Mouse (Mus musculus) limb, embryonic 12.5 days (tissue): ENCODE results near the gene Epn3. TPM values are rescaled to one million over a fixed set of nuclear protein-coding genes. Genes with fewer than 3 reads are reported as not detected.

Experiments
- ATAC-seq: fragments of 200-750 bp; cut with Nextera tagmentation; 2 replicates; pipeline ENCODE4 v1.8.0; 2017; ENCODE audit warnings: low read depth, moderate TSS enrichment; ENCODE audit not compliant: insufficient number of reproducible peaks, insufficient read depth, low FRiP score, low TSS enrichment
- H3K27ac ChIP-seq: fragments of 300-500 bp; sonication (generic); 2 replicates; pipeline ENCODE4 v1.5.1; 2016; ENCODE audit warnings: mild to moderate bottlenecking, moderate library complexity
- H3K27me3 ChIP-seq: fragments of 300-500 bp; sonication (generic); 2 replicates; pipeline ENCODE4 v1.6.1; 2016; ENCODE audit warnings: mild to moderate bottlenecking, moderate library complexity
- H3K36me3 ChIP-seq: fragments of 300-500 bp; sonication (generic); 2 replicates; pipeline ENCODE4 v1.6.1; 2016; ENCODE audit warnings: mild to moderate bottlenecking, moderate library complexity
- H3K4me1 ChIP-seq: fragments of 300-500 bp; sonication (generic); replicated peaks from 2 replicates; pipeline ENCODE4 v1.6.1; 2016
- H3K4me2 ChIP-seq: fragments of 300-500 bp; sonication (generic); 2 replicates; pipeline ENCODE4 v1.6.1; 2016; ENCODE audit warnings: mild to moderate bottlenecking, moderate library complexity
- H3K4me3 ChIP-seq: fragments of 300-500 bp; sonication (generic); replicated peaks from 2 replicates; pipeline ENCODE4 v1.5.1; 2016; ENCODE audit warnings: mild to moderate bottlenecking
- H3K9ac ChIP-seq: fragments of 300-500 bp; sonication (generic); replicated peaks from 2 replicates; pipeline ENCODE4 v1.6.1; 2016; ENCODE audit warnings: mild to moderate bottlenecking, moderate library complexity
- H3K9me3 ChIP-seq: fragments of 300-500 bp; sonication (generic); 2 replicates; pipeline ENCODE4 v1.6.1; 2016; ENCODE audit warnings: mild to moderate bottlenecking, moderate library complexity
- WGBS: fragments of 180-500 bp; shearing (Covaris S2); methylation state at CpG from one replicate; pipeline ENCODE4 v1.1.7; 2016; 5-methylcytosine and 5-hydroxymethylcytosine counted together
- polyA plus RNA-seq: library from polyadenylated mRNA; unstranded; fragments of >200 nt; fragmentation: Nextera tagmentation; extraction: Ambion mirVana; gene quantifications from 2 replicates; pipeline ENCODE4 v1.2.1, GENCODE M21; 2016

Epn3 gene
- polyA plus RNA-seq, 1 experiment from 2014 or later, result 2.8 TPM

DNA sequence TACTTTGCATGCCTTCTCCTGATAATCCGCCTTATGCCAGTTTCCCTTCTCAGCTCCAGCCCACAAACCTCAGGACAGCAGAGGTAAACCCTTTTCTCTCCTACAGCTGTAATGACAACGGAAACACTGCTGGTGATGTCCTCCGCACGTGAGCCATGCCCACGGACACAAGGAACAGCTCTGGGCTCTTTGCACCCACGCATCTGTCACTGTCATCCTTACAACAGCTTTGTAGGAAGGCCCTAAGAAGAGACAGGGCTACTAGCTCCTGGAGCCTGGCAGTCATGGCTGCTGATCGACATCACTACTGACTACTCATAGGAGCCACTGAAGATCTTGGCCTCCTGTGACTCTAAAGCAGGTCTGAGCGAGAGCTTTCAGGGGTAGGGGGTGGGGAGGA, 33.4 kb upstream of the Epn3 start:
- WGBS, result 76% methylated on average over 8 of the region's 8 CpGs
- no peak overlapping the region for H3K4me2 ChIP-seq

DNA sequence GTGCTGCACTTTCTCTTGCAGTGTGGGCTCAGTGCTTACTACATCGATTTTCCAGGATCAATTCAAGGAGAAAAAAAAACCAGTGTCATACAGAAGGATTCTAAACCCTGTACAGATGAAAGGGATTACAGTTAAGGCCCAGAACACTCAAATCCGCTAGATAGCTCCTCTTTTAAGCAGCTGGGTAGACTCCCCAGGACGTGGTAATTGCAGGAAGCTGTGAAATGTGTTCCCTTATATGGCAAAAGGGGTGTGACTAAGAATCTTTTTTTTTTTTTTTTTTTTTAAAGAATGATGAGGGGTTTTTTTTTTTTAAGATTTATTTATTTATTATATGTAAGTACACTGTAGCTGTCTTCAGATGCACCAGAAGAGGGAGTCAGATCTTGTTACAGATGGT, 29.1 kb upstream of the Epn3 start:
- H3K4me3 ChIP-seq, result no peak overlapping the region
- H3K27me3 ChIP-seq, result no peaks in the 10 kb centered on the region
- no peak overlapping the region for H3K9ac ChIP-seq
- ATAC-seq, result no peak
- WGBS, result 43% methylated on average over 3 of the region's 3 CpGs
- no peak overlapping the region for H3K27ac ChIP-seq
- no peaks in the 10 kb centered on the region for H3K36me3 ChIP-seq
- H3K4me2 ChIP-seq, result no peak overlapping the region
- no peaks in the 10 kb centered on the region for H3K9me3 ChIP-seq
- peaks cover 27% of the 10 kb centered on the region for H3K4me1 ChIP-seq

More for the DNA sequence above, 33.4 kb upstream of the Epn3 start:
- Histone ChIP-seq H3K9me3 (no peaks in the 10 kb centered on the region; the same call in 1 of the 2 replicates), H3K4me1 (peaks cover 10% of the 10 kb centered on the region; the same call in 1 of the 2 replicates), H3K36me3 (no peaks in the 10 kb centered on the region), H3K27ac (no peak overlapping the region), H3K4me3 (no peak overlapping the region), H3K9ac (no peak overlapping the region), H3K27me3 (no peaks in the 10 kb centered on the region)
- ATAC-seq, result no peak

DNA sequence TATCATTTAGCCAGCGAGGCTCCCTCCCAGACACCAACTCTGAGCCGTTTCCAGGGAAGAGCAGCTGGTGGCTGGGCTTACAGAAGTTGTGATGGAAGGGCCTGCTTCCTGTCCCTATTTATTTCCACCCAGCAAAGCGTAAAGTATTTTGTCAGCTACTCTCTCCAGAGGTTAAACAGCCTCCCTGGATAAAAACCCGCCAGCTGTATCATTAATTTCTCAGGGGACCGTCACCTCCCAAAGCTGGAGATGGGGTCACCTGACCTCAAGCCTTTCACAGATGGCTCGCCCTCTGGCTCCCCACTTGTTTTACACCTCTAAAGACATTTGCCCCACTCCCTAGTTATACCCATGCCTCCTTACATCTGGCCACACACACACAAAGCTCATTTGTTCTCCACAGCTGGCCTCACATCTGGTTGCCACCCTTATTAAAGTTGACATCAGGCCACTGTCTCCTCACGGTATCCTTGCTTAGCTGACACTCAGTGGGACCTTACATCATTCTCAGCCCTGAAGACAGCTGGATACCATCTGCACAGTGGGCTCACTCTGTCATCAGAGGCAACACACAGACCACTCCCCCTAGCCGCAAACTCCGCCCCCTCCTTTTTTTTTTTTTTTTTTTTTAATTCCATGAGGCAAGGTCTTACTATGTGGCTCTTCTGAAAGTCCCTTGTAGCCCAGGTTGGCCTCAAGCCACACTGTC, 26.6 kb upstream of the Epn3 start:
- Histone ChIP-seq H3K27ac (peak overlapping the region; percentile 45), H3K4me1 (peaks cover 27% of the 10 kb centered on the region), H3K36me3 (no peaks in the 10 kb centered on the region), H3K9ac (no peak overlapping the region), H3K4me3 (no peak overlapping the region), H3K9me3 (no peaks in the 10 kb centered on the region), H3K27me3 (no peaks in the 10 kb centered on the region), H3K4me2 (no peak overlapping the region)
- ATAC-seq, result peak; percentile 39; the same call in 1 of the 2 replicates
- 19% methylated on average over 9 of the region's 9 CpGs for WGBS

DNA sequence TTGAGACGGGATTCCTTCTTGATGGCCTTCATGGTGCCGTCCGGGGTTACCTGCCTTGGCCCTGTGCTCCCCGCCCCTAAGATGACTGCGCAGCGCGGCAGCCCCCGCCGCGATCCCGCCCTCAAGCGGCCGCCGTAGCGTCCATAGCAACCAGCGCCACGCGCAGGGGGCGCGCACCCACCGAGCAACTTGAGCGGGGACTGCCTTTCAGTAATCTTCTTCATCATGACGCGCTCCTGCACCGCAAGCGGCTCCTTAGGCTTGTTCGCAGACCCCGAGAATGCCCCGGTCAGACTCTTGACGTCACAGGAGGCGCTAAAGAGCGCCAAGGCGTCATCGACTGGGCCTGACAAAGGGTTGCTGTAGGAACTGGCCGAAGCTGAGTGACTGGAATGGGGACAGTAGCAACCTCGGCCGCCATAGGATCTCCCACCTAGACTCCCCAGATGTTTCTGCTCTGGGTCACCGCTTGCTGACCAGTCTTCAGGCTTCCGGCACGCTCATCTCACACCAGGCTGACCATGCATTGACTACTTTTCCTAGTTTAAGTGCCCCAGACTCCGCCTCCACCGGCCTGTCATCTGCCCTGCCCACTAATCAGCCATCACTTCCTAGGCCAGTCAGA, 21.6 kb upstream of the Epn3 start, which contains the start of gene Mycbpap:
Mycbpap (minus strand) TSS at position 524 of the 625 bp plus-strand sequence.
- WGBS, result under 1% methylated on average over 42 of the region's 42 CpGs
- Histone ChIP-seq H3K27ac (no peak within 1 kb of the TSS), H3K36me3 (no peaks in the 10 kb centered on the region), H3K4me3 (peak within 1 kb of the TSS; percentile 61), H3K27me3 (no peaks in the 10 kb centered on the region), H3K9ac (peak within 1 kb of the TSS; percentile 66), H3K4me1 (peaks cover 16% of the 10 kb centered on the region), H3K4me2 (peak within 1 kb of the TSS; percentile 87), H3K9me3 (no peaks in the 10 kb centered on the region)
- peak; percentile 65; the same call in 1 of the 2 replicates for ATAC-seq

DNA sequence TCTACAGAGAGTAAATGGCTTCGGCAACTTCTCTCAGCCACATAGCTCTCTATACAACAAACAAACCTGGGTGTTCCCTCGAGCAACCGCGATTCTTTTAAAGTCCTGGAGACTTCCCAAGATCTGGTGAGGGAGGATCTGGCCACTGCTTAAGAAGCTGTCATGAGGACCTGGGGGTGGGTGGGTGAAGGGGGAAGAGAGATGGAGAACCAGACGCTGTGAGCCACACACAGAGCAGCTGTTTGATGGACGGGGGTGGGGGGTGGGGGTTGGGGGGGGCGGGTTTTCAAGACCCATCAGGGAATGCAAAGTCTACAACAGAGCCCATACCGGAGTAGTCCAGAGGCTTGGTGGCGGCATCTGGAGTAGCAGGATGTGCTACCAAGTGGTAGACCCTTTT, 13.7 kb upstream of the Epn3 start:
- WGBS, result 55% methylated on average over 9 of the region's 9 CpGs
- Histone ChIP-seq H3K27me3 (no peaks in the 10 kb centered on the region), H3K27ac (0 out of 2 replicates have a peak overlapping the region, but pooled peaks have one; percentile 12), H3K36me3 (no peaks in the 10 kb centered on the region), H3K4me3 (no peak overlapping the region), H3K4me2 (no peak overlapping the region), H3K4me1 (peaks cover 5% of the 10 kb centered on the region; the same call in 1 of the 2 replicates), H3K9me3 (no peaks in the 10 kb centered on the region), H3K9ac (no peak overlapping the region)
- peak; percentile 56; the same call in 1 of the 2 replicates for ATAC-seq

DNA sequence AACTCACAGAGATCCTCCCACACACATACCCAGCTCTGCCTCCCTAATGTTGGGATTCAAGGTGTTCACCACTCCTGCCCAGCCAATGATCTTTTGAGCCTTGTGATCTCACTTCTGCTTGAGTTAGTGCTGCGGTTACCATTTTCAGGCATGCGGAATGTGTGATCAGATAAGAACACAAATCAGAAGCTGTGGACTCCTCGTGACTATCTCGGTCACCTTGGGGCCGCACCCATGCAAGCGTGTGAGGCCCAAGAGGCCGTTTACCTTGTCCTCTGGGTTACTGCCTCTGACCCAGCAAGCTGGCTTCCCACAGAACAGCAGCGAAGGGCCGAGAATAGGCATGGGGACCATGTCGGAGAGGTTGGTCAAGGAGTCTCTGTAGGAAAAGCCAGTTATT, 9.2 kb upstream of the Epn3 start:
- Histone ChIP-seq H3K4me3 (no peak overlapping the region), H3K36me3 (no peaks in the 10 kb centered on the region), H3K27ac (no peak overlapping the region), H3K27me3 (no peaks in the 10 kb centered on the region), H3K4me2 (no peak overlapping the region), H3K9me3 (no peaks in the 10 kb centered on the region), H3K4me1 (peaks cover 5% of the 10 kb centered on the region; the same call in 1 of the 2 replicates), H3K9ac (no peak overlapping the region)
- WGBS, result 91% methylated on average over 10 of the region's 10 CpGs
- no peak for ATAC-seq

DNA sequence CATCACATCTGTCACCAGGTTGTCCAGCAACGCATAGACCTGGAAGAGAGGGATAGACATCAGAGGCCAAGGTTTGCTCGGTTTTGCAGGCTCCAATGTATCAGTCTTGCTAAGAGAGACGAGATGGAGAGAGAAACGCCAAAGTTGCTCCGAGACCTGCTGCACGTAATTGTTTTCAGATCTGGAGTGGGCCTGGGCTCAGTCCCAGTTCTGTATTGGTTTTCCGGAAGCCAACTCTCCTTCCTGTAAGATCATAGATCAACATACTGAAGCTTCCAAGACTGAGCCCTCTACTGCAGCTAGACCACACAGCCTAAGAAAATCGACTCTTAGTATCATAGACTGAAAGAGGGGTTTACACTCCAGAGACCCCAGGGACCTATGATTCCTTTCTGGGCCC, 1.7 kb upstream of the Epn3 start:
- 87% methylated on average over 8 of the region's 8 CpGs for WGBS
- Histone ChIP-seq H3K9ac (no peak overlapping the region), H3K36me3 (no peaks in the 10 kb centered on the region), H3K4me1 (peaks cover 36% of the 10 kb centered on the region), H3K27ac (no peak overlapping the region), H3K4me2 (no peak overlapping the region), H3K4me3 (no peak overlapping the region), H3K9me3 (no peaks in the 10 kb centered on the region), H3K27me3 (no peaks in the 10 kb centered on the region; the same call in none of the 2 replicates)
- no peak for ATAC-seq

DNA sequence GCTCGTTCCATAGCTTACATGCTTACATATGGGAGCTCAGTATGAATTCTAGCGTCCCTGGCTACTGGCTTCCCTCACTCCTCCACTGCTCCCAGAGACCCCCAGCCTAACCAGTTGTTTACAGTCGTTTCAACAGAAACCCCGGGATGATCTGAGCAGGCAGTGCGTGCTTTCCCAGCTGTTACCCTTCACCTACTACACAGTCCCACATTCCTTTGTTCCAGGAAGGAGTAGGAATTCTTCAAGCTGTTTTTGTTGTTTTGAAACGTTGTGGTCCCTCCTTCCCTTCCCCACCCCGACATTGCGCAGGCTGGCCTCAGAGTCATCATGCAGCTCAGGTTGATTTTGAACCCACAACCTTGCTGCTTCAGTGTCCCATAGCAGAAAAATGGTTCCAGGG, 588 bp upstream of the Epn3 start:
- peak overlapping the region; percentile 78 for H3K4me2 ChIP-seq
- no peaks in the 10 kb centered on the region for H3K36me3 ChIP-seq
- peak overlapping the region; percentile 42; the same call in 1 of the 2 replicates for H3K4me3 ChIP-seq
- peaks cover 36% of the 10 kb centered on the region for H3K4me1 ChIP-seq
- no peaks in the 10 kb centered on the region for H3K9me3 ChIP-seq
- no peaks in the 10 kb centered on the region; the same call in none of the 2 replicates for H3K27me3 ChIP-seq
- peak overlapping the region; percentile 41; the same call in 1 of the 2 replicates for H3K27ac ChIP-seq
- H3K9ac ChIP-seq, result 0 out of 2 replicates have a peak overlapping the region, but pooled peaks have one; percentile 58
- 18% methylated on average over 8 of the region's 8 CpGs for WGBS
- no peak for ATAC-seq

DNA sequence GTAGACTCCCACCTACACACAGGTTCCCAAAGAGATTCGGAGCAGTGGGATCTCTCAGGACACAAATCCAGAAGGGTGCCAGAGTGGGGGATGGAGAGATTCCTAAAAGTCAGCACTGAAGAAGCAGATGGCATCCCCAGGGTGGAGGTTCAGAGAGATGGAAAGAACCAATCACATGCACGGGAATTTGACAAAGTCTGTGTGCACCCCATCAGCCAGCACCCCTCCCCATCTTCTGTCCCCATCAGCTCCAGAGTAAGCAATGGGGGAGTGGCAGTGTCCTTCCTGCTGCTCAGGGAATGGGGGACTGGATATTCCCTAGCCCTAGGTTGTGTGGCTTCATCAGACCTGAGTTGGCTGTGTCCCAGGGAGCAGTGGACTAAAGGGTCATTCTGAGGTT, 739 bp downstream of the Epn3 start:
- 13% methylated on average over 2 of the region's 2 CpGs for WGBS
- peak; percentile 39; the same call in 1 of the 2 replicates for ATAC-seq
- Histone ChIP-seq H3K4me3 (peak overlapping the region; percentile 42), H3K36me3 (no peaks in the 10 kb centered on the region), H3K27ac (peak overlapping the region; percentile 72; the same call in 1 of the 2 replicates), H3K4me1 (peaks cover 36% of the 10 kb centered on the region), H3K9me3 (no peaks in the 10 kb centered on the region), H3K9ac (peak overlapping the region; percentile 58; the same call in 1 of the 2 replicates), H3K4me2 (peak overlapping the region; percentile 78), H3K27me3 (peaks cover 1% of the 10 kb centered on the region)

DNA sequence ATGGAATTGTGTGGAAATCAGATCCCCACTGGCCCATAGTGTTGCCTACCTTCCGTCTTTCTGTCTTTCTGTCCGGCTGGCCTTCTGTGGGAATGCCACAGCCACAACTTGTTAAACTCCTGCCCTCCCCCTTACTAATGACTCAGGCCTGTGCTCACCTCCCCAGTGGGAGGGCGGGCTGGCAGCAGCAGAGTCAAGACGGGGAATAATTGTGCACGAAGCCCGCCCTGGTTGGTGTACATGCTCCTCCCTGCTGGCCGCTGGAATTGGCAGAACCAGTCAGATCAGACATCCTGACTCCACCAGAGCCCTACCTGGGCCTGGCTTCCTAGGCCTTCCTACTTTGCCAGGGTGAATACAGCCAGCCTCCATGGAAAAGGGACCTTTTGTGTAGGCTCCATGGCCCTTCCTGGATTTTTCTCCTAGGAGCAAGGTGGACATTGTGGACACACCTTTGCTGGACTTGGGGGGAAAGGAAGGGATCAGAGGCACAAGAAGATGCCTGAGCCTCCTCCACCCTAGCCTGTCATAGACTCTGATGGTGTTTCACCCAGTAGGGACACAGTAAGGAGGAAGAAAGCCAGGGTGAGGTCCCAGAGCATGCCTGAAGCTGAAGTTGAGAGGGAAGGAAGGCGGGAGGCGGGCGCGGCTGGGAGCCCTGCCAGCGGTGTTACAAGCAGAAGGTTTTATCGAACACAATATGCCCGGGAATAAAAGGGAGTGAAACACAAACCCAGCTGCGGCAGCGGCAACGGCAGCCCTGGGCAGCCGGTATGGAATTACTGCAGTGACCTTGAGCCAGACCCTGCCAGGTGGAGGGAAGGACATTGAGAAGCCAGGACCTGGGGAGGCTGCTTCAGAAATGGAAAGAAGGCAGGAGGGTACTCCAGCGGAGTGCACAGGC, 1.4 kb downstream of the Epn3 start:
- peak overlapping the region; percentile 78 for H3K4me2 ChIP-seq
- WGBS, result 13% methylated on average over 19 of the region's 19 CpGs
- peak overlapping the region; percentile 5; the same call in 1 of the 2 replicates for H3K9ac ChIP-seq
- peaks cover 6% of the 10 kb centered on the region for H3K27me3 ChIP-seq
- H3K9me3 ChIP-seq, result no peaks in the 10 kb centered on the region
- H3K4me3 ChIP-seq, result peak overlapping the region; percentile 42
- ATAC-seq, result no peak
- peaks cover 36% of the 10 kb centered on the region for H3K4me1 ChIP-seq
- H3K27ac ChIP-seq, result peak overlapping the region; percentile 72
- no peaks in the 10 kb centered on the region for H3K36me3 ChIP-seq
